Mouse (Mus musculus): Measurements from ENCODE around the gene Nprl2.
"Not testable (repeated sequence)": the region's sequence is repeated elsewhere in the genome, so short reads cannot be mapped to it uniquely, and the experiment has no call there.

The Nprl2 gene

DNA sequence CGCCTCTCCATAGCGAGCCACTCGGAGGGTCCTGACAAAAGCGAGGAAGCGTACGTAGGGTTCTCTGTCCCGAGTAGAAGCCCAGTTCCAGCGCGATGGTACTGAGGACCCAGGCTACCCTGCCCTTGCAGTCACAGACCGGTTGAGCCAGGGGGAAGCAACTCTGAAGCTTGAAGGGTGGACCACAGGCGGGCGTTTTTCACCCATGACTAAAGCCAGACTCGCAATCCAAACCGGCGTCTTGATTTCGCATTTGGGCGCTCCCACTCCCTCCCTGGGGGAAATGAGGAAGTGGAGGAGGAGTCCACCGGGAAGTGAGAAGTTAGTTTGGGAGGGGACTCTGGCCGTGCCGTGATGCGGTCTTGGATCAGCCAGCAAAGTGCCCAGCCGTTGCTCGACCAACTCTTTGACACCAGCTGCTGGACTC, 13.0 kb downstream of the Nprl2 start:
- DNase-seq = no peak

DNA sequence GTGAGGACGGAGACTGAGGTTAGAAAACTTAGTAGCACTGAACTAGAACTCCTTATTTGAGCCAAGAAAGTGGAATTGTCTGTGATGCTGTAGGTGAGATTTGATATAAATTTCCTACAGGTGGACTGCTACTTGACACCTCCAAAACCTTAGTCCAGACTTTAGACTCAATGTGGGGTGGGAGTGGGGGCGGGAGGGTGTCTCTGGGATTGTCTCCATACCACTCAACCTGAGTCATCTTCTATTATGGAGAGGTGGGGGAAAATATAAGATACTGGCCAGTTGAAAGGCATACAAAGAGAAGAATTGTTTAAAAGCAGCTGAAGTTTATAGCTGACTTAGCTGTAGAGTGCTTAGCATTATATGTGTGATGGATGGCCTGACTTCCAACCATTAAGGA, 13.7 kb downstream of the Nprl2 start:
- DNase-seq = no peak

DNA sequence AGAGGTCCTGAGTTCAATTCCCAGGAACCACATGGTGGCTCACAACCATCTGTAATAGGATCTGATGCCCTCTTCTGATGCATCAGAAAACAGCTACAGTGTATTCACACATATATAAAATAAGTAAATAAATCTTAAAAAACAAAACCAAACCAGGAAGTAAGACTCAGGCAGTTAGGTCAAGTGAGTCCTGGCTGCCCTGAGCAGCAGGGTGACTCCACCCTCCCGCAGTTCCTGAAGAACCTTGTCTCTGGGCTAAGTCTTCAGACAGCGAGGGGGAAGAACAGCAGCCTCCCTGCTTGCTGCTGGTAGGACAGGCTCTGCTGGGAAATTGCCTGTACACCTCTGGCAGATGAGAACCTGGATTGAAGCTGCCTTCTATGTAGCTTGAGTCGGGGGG, 14.3 kb downstream of the Nprl2 start:
- DNase-seq = no peak

DNA sequence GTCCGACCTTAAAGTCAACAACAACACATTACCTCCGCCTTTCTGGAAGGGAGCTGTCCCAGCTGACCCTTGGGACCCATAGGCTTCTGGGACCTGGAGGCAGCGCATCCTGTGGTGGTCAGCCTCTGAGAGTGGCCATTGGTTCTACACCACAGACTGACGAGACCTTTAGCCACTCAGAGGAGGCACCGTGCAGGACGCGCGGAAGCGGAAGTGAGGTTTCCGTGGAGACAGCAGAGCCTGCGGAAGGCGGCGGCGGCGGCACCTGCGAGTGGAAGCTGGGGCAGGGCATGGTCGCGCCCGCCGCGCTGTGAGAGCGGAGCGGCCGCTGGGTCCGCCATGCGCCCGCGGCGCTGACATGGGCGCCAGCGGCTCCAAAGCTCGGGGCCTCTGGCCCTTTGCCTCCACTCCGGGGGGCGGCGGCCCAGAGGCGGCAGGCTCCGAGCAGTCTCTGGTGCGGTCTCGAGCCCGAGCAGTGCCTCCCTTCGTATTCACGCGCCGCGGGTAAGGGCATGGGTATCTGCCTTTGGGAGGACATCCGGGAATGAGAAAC, 21.1 kb downstream of the Nprl2 start, which contains the start of gene Tusc2:
Tusc2 (plus strand) TSS at position 227 of the 553 bp plus-strand sequence.
- DNase-seq = peak; percentile 90

DNA sequence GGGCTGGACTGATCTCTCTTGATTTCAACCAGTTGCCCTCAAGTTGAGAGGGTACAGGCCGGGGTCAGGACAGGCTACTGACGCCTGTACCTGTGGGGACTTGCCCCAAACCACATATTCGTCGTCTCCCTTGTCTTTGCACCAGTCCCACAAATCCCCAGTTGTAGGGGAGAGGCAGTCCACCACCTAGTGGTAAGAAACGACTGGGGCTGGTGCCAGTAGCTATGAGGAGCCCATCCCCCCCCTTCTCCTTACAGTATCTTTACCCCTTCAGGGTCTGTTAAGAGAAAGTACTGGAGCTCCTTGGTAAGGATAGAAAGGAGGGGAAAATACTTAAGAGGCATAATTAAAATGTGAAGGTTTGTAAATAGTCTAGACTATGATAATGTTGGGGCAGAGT, 23.5 kb downstream of the Nprl2 start:
- not testable (repeated sequence) for DNase-seq

DNA sequence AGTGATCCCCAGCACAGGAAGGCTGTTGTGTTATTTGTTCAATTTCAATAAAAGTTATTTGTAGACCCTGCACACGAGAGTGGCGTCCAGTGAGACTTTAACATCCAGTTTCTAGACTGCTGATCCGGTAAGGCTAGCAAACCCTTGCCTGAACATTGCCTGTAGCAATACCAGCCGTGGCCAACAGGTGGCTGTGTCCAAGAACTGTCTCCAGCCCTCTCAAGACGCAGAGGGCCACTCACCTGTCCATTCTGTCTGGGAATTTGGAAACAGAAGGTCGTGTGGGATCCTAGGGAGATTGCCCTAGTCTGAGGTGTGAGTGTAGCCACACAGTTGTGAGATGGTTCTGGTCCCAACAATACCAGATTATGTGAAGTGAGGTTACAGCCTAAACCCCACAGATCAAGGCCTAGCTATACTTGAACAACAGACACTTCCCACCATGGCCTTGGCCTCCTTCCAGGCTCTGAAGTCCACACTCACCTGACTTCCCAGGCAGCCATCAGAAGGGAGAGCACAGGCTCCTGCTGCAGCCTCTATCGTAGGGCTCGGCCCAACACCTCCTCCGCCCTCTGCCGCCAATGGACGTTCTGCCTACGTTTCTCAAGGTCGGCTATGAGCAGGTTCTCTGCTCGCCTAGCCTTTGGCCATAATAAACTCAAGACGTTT, 24.1 kb downstream of the Nprl2 start:
- DNase-seq = peak; percentile 72

DNA sequence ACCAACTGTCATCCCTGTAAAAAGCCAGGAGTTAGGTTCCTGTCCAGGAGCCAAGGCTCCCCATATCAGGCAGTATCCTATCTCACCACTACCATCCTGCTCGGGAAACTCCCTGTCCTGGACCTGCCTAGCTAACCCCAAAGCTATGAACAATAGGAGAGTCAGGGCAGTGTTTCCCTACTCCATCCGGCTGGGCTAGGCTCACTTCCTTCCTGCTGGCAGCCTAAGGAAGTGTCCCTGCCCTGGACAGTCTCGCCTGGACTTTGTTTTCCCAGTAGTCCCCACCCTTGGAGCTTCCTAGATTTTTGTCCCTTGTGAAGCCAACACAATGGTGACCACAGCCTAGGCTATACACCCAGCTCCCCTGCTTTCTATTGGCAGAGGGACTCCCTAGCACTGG, 24.8 kb downstream of the Nprl2 start:
- DNase-seq = no peak

DNA sequence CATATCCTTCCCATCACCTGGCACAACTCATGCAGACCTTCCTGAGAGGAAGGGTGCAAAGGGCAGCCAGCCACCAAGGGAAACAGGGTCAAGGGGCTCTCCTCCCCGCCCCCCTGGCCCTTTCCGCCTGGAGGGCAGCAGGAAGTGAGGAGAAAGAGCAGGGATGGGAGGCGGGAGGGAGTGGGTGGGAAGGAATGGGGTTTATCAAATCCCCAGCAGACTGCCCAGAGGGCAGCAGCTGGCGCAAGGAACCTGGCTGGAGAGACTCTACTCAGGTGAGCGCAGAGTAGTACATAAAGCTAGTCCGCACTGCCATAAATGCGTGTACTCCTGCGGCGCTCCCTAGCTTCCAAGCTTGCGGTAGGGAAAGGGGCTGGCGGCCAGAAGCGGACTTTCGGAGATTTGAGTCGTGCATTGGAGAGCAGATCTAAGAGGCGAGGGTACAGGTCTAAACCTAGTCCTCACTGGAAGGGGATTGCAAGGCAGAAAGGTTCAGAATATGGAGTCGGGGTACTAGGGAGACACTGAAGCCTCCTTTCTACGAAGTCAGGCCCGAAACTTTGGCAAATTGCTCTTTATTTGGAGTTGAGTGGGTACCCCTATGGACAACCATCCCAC, 25.8 kb downstream of the Nprl2 start, which contains the start of gene Hyal2:
Hyal2 (plus strand) TSS at position 244 of the 618 bp plus-strand sequence.
- no peak for DNase-seq

DNA sequence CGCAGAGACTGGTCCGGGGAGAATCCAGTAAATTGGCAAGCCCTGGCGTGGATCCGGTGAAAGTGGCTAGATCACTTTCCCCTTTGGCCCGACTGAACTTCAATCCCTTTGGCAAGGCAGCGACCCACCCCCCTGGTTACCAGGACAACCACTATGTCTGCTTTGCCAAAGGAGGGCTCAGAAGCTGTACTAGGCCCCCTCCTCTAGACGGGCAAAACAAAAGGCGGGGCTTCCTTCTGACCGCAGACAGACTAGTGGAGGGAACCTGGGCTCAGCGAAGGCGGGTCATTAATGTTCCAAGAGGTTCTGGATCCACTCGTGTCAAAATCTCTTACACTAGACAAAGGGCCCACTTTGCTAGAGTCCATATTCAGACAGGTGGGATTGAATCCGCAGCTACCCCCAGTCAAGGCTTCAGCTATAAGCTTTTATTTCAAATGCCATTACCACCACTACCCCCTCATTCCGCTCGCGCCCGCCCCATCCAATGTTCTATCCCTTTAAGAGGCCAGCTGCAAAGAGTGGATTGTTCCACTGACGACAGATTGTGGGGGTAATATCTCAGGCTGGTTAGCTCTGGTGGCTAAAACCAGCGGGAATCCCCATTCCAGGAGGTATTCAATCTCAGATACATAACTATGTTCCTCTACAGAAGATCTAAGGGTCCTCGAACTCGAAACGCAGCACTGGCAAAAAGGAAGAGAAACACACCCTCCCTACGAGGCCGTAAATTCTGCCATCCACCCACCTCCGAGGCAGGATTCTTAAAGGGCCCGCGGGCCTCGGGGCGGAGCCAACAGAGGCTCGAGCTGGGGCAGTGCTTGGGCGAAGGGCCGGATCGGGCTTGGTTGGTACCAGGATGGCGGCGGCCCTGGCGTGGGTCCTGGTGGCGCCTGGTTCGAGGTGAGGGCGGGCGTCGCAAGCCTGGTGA, 26.6 kb downstream of the Nprl2 start:
- peak; percentile 77 for DNase-seq

DNA sequence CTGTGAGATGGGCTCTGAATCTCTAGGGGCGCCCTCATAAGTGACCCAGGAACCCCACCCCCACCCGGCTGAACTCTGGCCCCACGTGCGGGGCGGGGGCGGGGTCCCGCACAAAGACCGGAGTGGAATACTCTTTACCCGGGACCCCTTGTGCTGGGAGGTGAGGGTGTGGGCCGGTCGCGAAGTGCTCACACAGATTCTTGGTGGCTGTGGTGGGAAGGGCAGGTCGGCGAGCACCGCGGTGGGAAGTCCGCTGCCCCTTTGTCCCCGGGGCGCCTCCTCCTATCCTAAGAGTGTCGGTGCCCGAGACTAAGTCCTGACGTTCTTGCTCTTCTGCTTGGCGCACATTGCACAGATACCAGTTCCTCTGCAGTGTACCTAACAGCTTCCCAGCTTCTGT, 27.2 kb downstream of the Nprl2 start:
- DNase-seq = no peak

DNA sequence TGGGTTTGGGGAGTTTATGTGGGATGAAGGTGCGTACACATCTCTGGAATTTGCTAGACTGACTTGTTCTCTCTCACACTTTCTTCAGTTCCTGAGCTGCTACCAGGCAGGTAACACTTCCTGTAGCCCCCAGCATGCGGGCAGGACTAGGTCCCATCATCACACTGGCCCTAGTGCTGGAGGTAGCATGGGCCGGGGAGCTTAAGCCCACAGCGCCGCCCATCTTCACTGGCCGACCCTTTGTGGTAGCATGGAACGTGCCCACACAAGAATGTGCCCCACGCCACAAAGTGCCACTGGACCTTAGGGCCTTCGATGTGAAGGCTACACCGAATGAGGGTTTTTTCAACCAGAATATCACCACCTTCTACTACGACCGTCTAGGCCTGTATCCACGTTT, 28.0 kb downstream of the Nprl2 start:
- DNase-seq = no peak

DNA sequence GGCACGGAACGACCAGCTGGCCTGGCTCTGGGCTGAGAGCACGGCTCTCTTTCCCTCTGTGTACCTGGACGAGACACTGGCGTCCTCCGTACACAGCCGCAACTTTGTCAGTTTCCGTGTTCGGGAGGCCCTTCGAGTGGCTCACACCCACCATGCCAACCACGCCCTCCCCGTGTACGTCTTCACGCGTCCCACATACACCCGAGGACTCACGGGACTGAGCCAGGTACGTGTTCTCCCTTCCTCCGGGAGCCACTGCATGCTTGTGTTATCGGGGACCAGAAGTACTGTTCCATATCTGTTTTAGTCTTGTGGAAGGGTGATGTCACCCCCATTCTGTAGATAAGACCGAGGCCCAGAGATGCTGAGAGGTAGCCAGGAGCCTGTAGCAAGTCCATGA, 28.8 kb downstream of the Nprl2 start:
- no peak for DNase-seq

DNA sequence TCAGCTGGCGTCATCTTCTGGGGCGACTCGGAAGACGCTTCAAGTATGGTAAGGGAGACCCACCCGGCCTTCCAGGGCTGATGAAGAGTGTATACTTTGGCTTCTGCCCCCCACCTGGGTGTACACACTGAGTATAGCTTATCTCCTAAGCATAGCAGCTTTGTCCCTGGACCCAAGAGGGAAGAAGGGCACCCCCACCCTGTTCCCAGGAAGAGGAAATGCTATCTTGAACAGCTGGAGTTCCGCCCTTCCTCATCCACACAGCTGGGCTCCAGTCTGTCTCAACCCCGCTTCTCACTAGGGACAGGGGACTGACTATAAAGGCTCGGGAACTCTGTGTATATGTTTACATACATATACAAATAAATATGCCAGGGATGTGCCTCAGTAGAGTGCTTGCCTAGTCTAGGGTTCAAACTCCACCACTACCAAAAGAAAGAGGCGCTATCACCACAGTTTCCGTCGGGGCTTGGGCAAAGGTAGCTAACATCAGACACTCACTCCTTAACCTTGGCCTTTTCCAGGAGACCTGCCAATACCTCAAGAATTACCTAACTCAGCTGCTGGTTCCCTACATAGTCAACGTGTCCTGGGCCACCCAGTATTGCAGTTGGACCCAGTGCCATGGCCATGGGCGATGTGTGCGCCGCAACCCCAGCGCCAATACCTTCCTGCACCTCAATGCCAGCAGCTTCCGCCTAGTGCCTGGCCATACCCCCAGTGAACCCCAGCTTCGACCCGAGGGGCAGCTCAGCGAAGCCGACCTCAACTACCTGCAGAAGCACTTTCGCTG, 29.7 kb downstream of the Nprl2 start:
- DNase-seq = no peak

DNA sequence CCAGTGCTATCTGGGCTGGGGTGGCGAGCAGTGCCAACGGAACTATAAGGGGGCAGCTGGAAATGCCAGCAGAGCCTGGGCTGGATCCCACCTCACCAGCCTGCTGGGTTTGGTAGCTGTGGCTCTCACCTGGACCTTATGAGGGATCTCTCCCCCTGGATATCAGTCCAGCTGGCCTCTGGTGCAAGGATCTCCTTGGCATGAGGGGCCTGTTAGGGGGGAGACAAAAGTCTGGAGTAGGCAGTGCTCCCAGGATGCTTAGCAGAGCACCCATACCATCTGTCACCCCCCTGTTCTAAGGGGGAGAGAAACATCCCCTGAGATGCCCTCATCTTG, 30.3 kb downstream of the Nprl2 start:
- no peak for DNase-seq

DNA sequence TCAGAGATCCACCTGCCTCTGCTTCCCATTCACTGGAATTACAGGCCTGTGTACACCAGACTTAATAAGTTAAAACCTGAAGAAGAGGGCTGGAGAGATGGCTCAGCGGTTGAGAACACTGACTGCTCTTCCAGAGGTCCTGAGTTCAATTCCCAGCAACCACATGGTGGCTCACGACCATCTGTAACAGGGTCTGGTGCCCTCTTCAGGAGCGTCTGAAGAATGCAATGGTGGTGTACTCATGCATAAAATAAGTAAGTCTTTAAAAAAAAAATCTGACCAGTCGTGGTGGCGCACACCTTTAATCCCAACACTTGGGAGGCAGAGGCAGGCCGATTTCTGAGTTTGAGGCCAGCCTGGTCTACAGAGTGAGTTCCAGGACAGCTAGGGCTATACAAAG, 31.7 kb downstream of the Nprl2 start:
- not testable (repeated sequence) for DNase-seq

DNA sequence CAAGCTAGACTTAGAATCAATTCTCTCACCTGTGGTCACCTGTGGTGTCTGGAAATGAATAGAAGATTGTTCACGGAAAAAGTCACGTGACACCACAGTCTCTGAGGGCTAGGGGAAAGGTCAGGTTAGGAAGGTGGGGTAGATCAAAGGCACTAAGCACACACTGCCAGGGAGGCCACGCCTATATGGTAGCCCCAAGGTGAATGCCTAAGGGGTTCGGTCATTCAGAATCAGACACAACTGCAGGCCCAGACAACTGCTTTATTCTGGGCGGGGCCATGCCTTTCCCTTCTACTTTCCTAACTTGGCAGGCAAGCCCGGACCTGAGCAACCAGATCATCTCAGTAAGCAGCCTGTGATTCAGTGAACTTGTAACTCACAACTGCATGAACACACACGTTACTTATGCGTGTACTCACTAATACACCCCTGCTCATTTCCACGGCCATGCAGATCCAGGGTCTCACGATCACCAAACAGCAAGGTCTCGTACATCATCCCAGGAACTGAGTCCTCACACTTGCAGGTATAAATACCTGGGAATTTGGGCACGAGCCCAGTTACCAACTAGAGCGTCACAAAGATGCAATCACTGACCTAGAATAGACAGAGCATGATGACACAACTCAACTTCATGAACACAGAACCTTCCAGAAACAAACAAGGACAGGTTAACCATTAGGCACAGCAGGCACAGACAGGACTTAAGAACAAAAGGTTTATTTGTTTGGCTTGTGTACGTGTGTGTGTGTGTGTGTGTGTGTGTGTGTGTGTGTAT, 33.7 kb downstream of the Nprl2 start:
- no peak for DNase-seq

DNA sequence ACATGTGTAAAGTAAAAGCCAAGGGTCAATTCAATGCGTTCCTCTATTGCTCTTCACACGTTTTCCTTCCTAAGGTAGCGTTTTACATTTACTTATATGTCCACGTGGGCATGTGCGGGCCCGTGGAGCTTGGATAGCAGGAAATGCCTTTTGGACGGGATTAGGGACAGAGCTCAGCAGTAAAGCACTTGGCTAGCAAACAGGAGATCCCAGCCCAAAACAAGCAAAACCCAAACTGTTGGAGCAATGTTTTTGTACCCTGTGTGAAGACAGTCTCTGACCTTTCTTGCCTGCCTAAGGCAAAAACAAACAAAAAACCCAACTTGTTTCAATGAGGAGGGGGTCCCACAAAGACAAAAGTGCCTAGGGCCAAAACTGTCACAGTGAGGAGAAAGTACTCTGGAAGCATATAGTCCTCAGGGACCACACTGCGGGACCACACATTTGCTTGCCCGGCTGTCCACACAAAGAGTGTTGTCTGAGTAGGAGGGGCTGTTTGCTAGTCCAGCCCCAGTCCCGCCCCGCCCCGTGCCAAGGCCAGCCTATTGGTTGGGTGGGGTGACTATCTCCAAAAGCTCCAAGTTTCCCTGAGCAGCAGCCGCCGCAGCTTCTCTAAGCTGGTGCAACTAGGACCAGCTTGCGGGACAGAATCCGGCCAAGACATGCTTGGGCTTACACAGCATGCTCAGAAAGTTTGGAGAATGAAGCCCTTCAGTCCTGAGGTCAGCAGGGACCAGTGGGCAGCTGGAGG, 34.5 kb downstream of the Nprl2 start, which contains the start of gene Hyal1:
Hyal1 (plus strand) TSS at position 571 of the 751 bp plus-strand sequence.
- DNase-seq = no peak

DNA sequence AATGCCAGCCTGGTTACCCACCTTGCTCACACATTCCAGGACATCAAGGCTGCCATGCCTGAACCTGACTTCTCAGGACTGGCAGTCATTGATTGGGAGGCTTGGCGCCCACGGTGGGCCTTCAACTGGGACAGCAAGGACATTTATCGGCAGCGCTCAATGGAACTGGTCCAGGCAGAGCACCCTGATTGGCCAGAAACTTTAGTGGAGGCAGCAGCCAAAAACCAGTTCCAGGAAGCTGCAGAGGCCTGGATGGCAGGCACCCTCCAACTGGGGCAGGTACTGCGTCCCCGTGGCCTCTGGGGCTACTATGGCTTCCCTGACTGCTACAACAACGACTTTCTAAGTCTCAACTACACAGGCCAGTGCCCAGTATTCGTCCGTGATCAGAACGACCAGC, 35.8 kb downstream of the Nprl2 start:
- no peak for DNase-seq

DNA sequence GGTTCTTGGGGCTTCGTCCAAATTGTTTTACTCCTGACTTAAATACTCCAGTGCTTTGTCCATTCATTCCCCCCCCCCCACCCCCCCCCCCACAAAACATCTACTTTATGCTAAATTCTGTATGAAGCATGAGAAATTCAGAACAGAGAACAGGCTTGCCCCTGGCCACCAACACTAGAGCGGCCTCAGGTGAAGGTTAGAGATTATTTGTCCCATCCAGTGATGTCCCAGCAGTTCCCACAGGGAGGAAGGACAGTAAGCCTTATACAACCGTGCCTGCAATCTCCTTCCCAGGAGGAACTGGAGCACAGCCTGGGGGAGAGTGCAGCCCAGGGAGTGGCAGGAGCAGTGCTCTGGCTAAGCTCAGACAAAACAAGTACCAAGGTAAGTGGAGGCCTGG, 36.6 kb downstream of the Nprl2 start, which contains the start of gene Naa80:
Naa80 (plus strand) TSS at position 301 of the 400 bp plus-strand sequence.
- DNase-seq = no peak

DNA sequence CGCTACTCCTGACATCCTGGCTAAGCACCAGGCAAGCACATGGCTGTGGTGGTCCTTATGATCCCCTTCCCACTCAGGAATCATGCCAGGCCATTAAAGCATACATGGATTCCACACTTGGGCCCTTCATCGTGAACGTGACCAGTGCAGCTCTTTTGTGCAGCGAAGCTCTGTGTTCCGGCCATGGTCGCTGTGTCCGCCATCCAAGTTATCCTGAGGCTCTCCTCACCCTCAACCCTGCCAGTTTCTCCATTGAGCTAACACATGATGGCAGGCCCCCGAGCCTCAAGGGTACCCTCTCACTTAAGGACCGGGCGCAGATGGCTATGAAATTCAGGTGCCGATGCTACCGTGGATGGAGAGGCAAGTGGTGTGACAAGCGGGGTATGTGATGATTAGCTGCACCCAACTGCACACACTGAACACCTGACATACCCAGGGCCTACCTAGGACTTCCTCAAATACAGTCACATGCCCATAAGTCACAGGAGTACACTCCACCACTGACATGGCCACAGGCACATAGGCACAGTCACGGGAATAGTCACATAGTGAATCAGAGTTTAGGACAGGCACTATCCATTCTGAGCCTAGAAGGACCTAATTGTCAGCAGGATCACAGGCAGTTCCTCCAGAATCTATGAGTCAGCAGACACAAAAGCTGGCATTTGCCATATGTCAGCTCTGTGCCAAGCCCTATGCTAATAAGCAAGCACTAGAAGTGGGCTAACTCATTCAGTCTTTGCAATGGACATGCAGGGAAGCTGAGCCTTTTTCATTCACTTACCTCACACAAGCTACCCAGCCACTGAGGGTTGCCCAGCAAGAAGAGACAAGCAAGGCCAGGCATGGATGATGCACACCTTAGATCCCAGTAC, 37.2 kb downstream of the Nprl2 start:
- DNase-seq = no peak
